Mouse (Mus musculus) lung, embryonic 16.5 days (tissue): Measurements from ENCODE around the gene Gfm2. TPM values are rescaled to one million over a fixed set of nuclear protein-coding genes. Genes with fewer than 3 reads are reported as not detected.
"Not testable (repeated sequence)": the region's sequence is repeated elsewhere in the genome, so short reads cannot be mapped to it uniquely, and the experiment has no call there.

Experiments
- ATAC-seq: fragments of 200-750 bp; cut with Nextera tagmentation; 2 replicates; pipeline ENCODE4 v1.8.0; 2017; ENCODE audit warnings: low read depth, mild to moderate bottlenecking, moderate library complexity
- H3K27ac ChIP-seq: fragments of 300-500 bp; sonication (generic); 2 replicates; pipeline ENCODE4 v1.5.1; 2014; ENCODE audit warnings: mild to moderate bottlenecking, control low read depth, low read length
- H3K27me3 ChIP-seq: fragments of 300-500 bp; sonication (generic); 2 replicates; pipeline ENCODE4 v1.6.1; 2014; ENCODE audit warnings: low read depth, low read length, mixed read lengths; ENCODE audit not compliant: control insufficient read depth, insufficient read depth
- H3K36me3 ChIP-seq: fragments of 300-500 bp; sonication (generic); 2 replicates; pipeline ENCODE4 v1.6.1; 2014; ENCODE audit warnings: low read length; ENCODE audit not compliant: control insufficient read depth, insufficient read depth
- H3K4me1 ChIP-seq: fragments of 300-500 bp; sonication (generic); replicated peaks from 2 replicates; pipeline ENCODE4 v1.6.1; 2014; ENCODE audit warnings: low read length, mixed read lengths; ENCODE audit not compliant: control insufficient read depth, insufficient read depth
- H3K4me2 ChIP-seq: fragments of 300-500 bp; sonication (generic); 2 replicates; pipeline ENCODE4 v1.6.1; 2014; ENCODE audit warnings: low read depth, low read length, control low read depth
- H3K4me3 ChIP-seq: fragments of 300-500 bp; sonication (generic); 2 replicates; pipeline ENCODE4 v1.5.1; 2014; ENCODE audit warnings: mild to moderate bottlenecking, low read length, control low read depth
- H3K9ac ChIP-seq: fragments of 300-500 bp; sonication (generic); 2 replicates; pipeline ENCODE4 v1.6.1; 2014; ENCODE audit warnings: low read length, control low read depth
- H3K9me3 ChIP-seq: fragments of 300-500 bp; sonication (generic); 2 replicates; pipeline ENCODE4 v1.6.1; 2016; ENCODE audit warnings: low read length; ENCODE audit not compliant: control insufficient read depth
- WGBS: fragments of 180-500 bp; shearing (Covaris S2); extraction: QIAGEN DNeasy Blood & Tissue Kit; methylation state at CpG from one replicate; pipeline ENCODE4 v1.1.7; 2014; 5-methylcytosine and 5-hydroxymethylcytosine counted together
- polyA plus RNA-seq: library from polyadenylated mRNA; unstranded; fragments of >200 nt; fragmentation: Nextera tagmentation; extraction: Ambion mirVana; gene quantifications from 2 replicates; pipeline ENCODE4 v1.2.1, GENCODE M21; 2015

Gfm2 gene
- 23.8 and 26.6 TPM in 2 replicates for polyA plus RNA-seq

DNA sequence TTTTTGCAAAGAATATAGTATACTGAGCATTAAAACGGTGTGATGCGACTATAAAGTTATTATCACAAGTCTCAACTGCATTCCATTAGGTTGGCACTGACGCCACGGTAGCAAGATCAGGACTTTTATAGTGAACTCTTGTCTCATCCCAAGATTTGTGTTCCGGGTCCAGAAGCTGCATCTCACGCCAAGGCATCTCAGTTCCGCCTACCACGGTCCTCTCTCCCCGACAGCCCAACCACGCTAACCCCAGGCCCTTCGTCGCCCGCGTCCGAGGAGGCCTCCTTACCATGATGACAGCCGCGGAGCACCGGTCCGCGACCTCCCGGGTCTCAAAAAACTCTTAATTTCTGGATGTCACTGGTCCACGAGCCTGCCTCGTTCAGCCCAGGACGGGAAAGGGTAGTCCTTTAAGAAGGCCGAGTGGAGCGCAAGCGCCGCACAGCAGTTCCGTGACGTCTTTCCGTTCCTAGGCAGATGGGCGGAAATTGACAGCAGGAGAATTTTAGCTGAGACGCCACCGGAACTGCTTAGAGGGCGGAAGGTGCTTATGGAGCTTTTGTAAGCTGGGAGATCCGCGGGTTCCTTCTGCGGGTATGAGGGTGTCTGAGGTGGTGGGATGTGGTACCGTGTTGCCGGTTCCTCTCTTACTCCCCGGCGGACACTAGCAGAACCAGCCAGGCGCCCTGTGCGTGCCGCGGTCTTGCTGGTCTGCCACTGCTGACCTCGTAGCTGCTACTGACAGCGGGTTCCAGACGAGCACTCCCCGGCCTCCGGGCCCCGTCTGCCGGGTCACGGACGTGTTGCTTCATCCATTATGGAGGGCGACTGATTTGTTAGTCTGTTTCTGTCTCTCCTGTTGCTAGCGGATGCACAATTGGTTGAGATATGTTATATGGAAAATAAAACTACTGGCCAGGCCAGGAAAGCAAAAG lies at the start of gene Gfm2, which contains the start of gene Nsa2:
Gene Gfm2 (plus strand): TSS at position 472 of the 935 bp plus-strand sequence.
Gene Nsa2 (minus strand): TSS at position 472 of the 935 bp plus-strand sequence.
- Histone ChIP-seq H3K9me3 (no peaks in the 10 kb centered on the region), H3K4me2 (peak within 1 kb of the TSS; percentile 81), H3K36me3 (peaks cover 12% of the 10 kb centered on the region), H3K9ac (peak within 1 kb of the TSS; percentile 82), H3K4me1 (0 out of 2 replicates have a peak, but pooled peaks cover 3% of the 10 kb centered on the region), H3K27me3 (no peaks in the 10 kb centered on the region), H3K27ac (peak within 1 kb of the TSS; percentile 90), H3K4me3 (peak within 1 kb of the TSS; percentile 69)
- peak; percentile 98 for ATAC-seq
- WGBS: under 1% methylated on average over 57 of the region's 57 CpGs

- H3K4me3 ChIP-seq: no peak overlapping the region
- WGBS: 85% methylated on average over 3 of the region's 3 CpGs
- H3K27ac ChIP-seq: no peak overlapping the region
- H3K9me3 ChIP-seq: no peaks in the 10 kb centered on the region
- no peaks in the 10 kb centered on the region for H3K36me3 ChIP-seq
- H3K27me3 ChIP-seq: no peaks in the 10 kb centered on the region
- no peak for ATAC-seq
- no peaks in the 10 kb centered on the region for H3K4me1 ChIP-seq
- no peak overlapping the region for H3K4me2 ChIP-seq
- H3K9ac ChIP-seq: no peak overlapping the region
Observed at GRCm38 (mm10) chr13:97088183-97088582, 49.6 kb upstream of the Gfm2 start.

DNA sequence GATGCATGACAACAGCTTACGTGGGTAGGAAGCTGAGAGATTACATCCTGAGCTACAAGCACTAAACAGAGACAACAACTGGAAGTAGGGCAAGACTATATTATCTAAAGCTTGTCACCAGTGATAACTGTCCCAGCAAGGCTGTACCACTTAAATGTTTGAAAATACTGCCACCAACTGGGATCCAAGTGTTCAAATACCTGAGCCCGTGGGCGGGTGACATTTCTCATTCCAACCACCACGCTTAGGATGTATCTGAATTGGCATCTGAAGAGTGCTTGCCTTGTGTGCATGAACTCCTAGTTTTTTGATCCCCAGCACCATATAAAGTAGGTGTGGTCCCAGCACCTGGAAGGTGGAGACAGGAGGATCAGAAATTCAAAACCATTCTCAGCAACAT lies 42.0 kb upstream of the Gfm2 start:
- 64% methylated on average over 4 of the region's 4 CpGs for WGBS
- no peaks in the 10 kb centered on the region for H3K4me1 ChIP-seq
- no peak for ATAC-seq
- H3K4me3 ChIP-seq: no peak overlapping the region
- H3K36me3 ChIP-seq: no peaks in the 10 kb centered on the region
- no peaks in the 10 kb centered on the region for H3K27me3 ChIP-seq
- no peak overlapping the region for H3K9ac ChIP-seq
- H3K27ac ChIP-seq: no peak overlapping the region
- no peak overlapping the region for H3K4me2 ChIP-seq
- H3K9me3 ChIP-seq: no peaks in the 10 kb centered on the region

DNA sequence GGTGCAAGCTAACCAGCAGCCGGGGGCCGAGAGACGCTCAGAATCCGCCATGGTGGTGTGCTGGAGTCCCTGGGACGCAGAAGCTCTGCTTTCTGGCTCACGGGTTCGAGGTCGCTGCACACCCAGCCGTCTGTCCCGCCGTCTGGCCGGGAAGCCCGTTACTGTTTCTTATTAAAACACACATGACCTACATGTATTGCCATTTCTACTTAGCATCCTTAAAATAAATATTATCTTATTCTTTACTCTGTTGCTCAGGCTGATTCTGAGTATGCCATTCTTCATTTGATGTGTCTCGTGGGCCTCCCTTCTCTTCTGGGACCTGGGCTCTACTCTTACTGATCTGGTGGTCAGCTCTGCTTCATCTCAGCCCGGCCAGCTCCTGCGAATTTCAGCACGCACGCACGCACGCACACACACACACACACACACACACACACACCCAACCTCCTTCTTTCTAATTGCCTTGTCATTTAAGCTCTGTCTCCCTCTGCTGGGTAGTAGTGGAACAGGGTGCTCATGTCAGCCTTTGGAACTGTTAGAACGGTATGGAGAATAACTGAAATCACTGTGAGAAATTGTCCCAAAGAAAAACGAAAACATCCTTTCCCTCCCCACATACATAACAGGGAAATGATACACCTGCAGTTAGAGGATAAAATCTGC lies 38.4 kb upstream of the Gfm2 start, which contains the start of gene Gm6169:
Gene Gm6169 (minus strand): TSS at position 51 of the 666 bp plus-strand sequence.
- ATAC-seq: no peak
- H3K9me3 ChIP-seq: no peaks in the 10 kb centered on the region
- H3K9ac ChIP-seq: no peak within 1 kb of the TSS
- WGBS: 73% methylated on average over 21 of the region's 22 CpGs
- no peaks in the 10 kb centered on the region for H3K4me1 ChIP-seq
- H3K4me3 ChIP-seq: no peak within 1 kb of the TSS
- no peaks in the 10 kb centered on the region for H3K27me3 ChIP-seq
- H3K27ac ChIP-seq: no peak within 1 kb of the TSS
- H3K36me3 ChIP-seq: no peaks in the 10 kb centered on the region
- H3K4me2 ChIP-seq: no peak within 1 kb of the TSS

DNA sequence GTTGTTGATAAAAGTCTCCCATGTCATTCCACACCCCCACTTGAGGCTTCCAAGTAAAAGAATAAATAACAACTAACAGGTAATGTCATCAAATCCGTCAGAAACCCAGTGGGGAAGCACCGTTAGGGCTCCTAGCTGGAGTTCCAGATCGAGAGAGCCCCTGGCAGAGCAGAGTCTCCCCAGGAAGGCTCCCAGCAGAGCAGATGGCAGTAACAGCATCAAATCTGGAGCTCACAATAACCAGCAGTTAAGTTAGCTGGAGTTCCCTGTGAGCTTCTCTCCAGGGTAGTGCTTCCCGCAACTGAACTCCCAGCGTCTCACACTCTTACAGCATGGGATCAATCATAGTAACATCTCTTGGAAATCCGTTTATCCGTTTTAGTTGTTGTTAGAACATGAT lies 32.7 kb upstream of the Gfm2 start:
- WGBS: 65% methylated on average over 7 of the region's 7 CpGs
- Histone ChIP-seq H3K27ac (no peak overlapping the region), H3K27me3 (no peaks in the 10 kb centered on the region)

GRCm38 (mm10) chr13:97107721-97108120 lies 30.0 kb upstream of the Gfm2 start:
- not testable (repeated sequence) for H3K36me3 ChIP-seq, ATAC-seq, H3K27me3 ChIP-seq, H3K9me3 ChIP-seq, H3K9ac ChIP-seq, H3K4me3 ChIP-seq, H3K4me2 ChIP-seq, H3K27ac ChIP-seq, H3K4me1 ChIP-seq
- WGBS: 91% methylated on average over 4 of the region's 4 CpGs

More for the DNA sequence above, 32.7 kb upstream of the Gfm2 start:
- H3K36me3 ChIP-seq: no peaks in the 10 kb centered on the region
- ATAC-seq: no peak
- no peaks in the 10 kb centered on the region for H3K9me3 ChIP-seq
- no peak overlapping the region for H3K4me2 ChIP-seq
- no peaks in the 10 kb centered on the region for H3K4me1 ChIP-seq
- H3K9ac ChIP-seq: no peak overlapping the region
- no peak overlapping the region for H3K4me3 ChIP-seq

DNA sequence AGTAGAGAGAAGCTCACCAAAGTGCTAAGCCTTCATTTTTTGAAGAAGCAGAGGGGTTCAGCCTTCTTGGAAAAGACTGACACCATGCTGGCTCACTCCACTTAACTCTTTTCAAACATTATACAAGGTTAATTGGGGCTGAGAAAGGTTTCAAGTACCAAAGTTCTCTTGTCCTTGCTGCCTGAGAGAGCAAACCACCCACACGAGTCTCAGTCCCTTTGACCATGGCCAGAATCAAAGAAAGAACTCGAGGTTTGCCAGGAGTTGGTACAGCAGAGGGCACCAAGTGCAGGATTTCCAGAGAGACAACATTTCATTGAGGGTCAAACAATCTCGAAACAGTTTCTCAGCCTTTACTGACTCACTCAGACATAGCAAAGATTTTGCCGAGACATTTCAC lies 28.7 kb upstream of the Gfm2 start:
- H3K4me3 ChIP-seq: no peak overlapping the region
- no peak for ATAC-seq
- no peak overlapping the region for H3K4me2 ChIP-seq
- H3K27me3 ChIP-seq: no peaks in the 10 kb centered on the region
- H3K36me3 ChIP-seq: no peaks in the 10 kb centered on the region
- H3K9ac ChIP-seq: no peak overlapping the region
- H3K27ac ChIP-seq: no peak overlapping the region
- 69% methylated on average over 4 of the region's 4 CpGs for WGBS
- no peaks in the 10 kb centered on the region for H3K4me1 ChIP-seq
- H3K9me3 ChIP-seq: no peaks in the 10 kb centered on the region

GRCm38 (mm10) chr13:97121341-97121740 lies 16.4 kb upstream of the Gfm2 start:
- Histone ChIP-seq H3K27ac (no peak overlapping the region), H3K4me1 (no peaks in the 10 kb centered on the region), H3K27me3 (no peaks in the 10 kb centered on the region), H3K9me3 (no peaks in the 10 kb centered on the region), H3K9ac (no peak overlapping the region), H3K36me3 (no peaks in the 10 kb centered on the region), H3K4me3 (no peak overlapping the region), H3K4me2 (no peak overlapping the region)
- ATAC-seq: no peak
- 64% methylated on average over 3 of the region's 3 CpGs for WGBS

DNA sequence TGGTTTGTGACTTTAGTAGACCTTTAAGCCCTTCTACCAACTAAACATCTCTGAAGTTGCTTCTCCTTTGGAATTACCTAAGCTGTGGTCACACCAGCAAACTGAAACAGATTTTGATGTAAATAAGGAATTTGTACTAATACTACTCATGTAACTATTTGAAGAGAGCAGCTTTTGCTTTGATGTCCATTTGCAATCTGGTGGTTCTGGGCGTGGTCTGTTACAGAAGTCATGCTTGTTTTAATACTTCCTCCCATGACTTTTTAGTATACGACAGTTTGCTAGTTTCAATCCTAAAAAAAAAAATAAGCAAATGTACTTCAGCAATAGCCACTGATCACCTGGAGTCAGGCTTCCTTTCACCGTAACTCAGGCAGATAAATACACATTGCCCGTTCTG lies 8.1 kb upstream of the Gfm2 start:
- not testable (repeated sequence) for H3K9me3 ChIP-seq, ATAC-seq, H3K4me3 ChIP-seq, H3K27ac ChIP-seq, H3K27me3 ChIP-seq, H3K4me2 ChIP-seq, H3K9ac ChIP-seq, H3K4me1 ChIP-seq
- H3K36me3 ChIP-seq: peaks cover 15% of the 10 kb centered on the region
- WGBS: 89% methylated on average over 2 of the region's 4 CpGs
